Mouse (Mus musculus) heart, postnatal 0 days (tissue): ENCODE data around the gene Syde1. TPM values are rescaled to one million over a fixed set of nuclear protein-coding genes. Genes with fewer than 3 reads are reported as not detected.

Experiments used
- ATAC-seq: fragments of 200-750 bp; cut with Nextera tagmentation; 2 replicates; pipeline ENCODE4 v1.8.0; 2017; ENCODE audit warnings: low read depth, moderate number of reproducible peaks, moderate library complexity; ENCODE audit not compliant: insufficient read depth
- DNase-seq: peaks from one replicate; pipeline ENCODE4 v3.0.0-alpha.2; 2016; ENCODE audit warnings: low spot score
- H3K27ac ChIP-seq: fragments of 300-500 bp; sonication (generic); 2 replicates; pipeline ENCODE4 v1.5.1; 2014; ENCODE audit warnings: low read depth, mild to moderate bottlenecking
- H3K27me3 ChIP-seq: fragments of 300-500 bp; sonication (generic); 2 replicates; pipeline ENCODE4 v1.6.1; 2014; ENCODE audit warnings: low read length, mixed read lengths; ENCODE audit not compliant: control insufficient read depth, insufficient read depth
- H3K36me3 ChIP-seq: fragments of 300-500 bp; sonication (generic); replicated peaks from 2 replicates; pipeline ENCODE4 v1.6.1; 2014; ENCODE audit warnings: low read length, mixed read lengths; ENCODE audit not compliant: control insufficient read depth, insufficient read depth
- H3K4me1 ChIP-seq: fragments of 300-500 bp; sonication (generic); 2 replicates; pipeline ENCODE4 v1.6.1; 2014; ENCODE audit warnings: antibody characterized with exemption; ENCODE audit not compliant: control insufficient read depth, insufficient read depth
- H3K4me2 ChIP-seq: fragments of 300-500 bp; sonication (generic); 2 replicates; pipeline ENCODE4 v1.6.1; 2014; ENCODE audit warnings: low read depth, mild to moderate bottlenecking, low read length, moderate library complexity
- H3K4me3 ChIP-seq: fragments of 300-500 bp; sonication (generic); 2 replicates; pipeline ENCODE4 v1.5.1; 2014; ENCODE audit warnings: low read depth, low read length
- H3K9ac ChIP-seq: fragments of 300-500 bp; sonication (generic); replicated peaks from 2 replicates; pipeline ENCODE4 v1.6.1; 2014; ENCODE audit warnings: low read depth, low read length, mixed read lengths
- H3K9me3 ChIP-seq: fragments of 300-500 bp; sonication (generic); replicated peaks from 2 replicates; pipeline ENCODE4 v1.6.1; 2016; ENCODE audit warnings: low read length; ENCODE audit not compliant: control insufficient read depth
- CTCF ChIP-seq: IDR thresholded peaks from 2 replicates; pipeline ENCODE4 v1.5.1; 2016; ENCODE audit warnings: antibody characterized with exemption, control low read depth, low read depth
- EP300 ChIP-seq: IDR thresholded peaks from 2 replicates; pipeline ENCODE4 v1.6.1; 2016; ENCODE audit warnings: antibody characterized with exemption, low read depth
- WGBS: fragments of 180-500 bp; shearing (Covaris S2); extraction: QIAGEN DNeasy Blood & Tissue Kit; methylation state at CpG from one replicate; pipeline ENCODE4 v1.1.7; 2014; 5-methylcytosine and 5-hydroxymethylcytosine counted together
- polyA plus RNA-seq: library from polyadenylated mRNA; unstranded; fragments of >200 nt; fragmentation: Nextera tagmentation; extraction: Ambion mirVana; gene quantifications from 2 replicates; pipeline ENCODE4 v1.2.1, GENCODE M21; 2015
- total RNA-seq: library from RNA; depleted of rRNA; stranded (reverse); fragments of >200 nt; gene quantifications from 2 replicates; pipeline ENCODE4 v1.2.3, GENCODE M21; 2014; ENCODE audit warnings: low replicate concordance

Gene Syde1
- total and polyA plus RNA-seq, 2 experiments from 2014 or later: 7.5 to 27.9 TPM

DNA sequence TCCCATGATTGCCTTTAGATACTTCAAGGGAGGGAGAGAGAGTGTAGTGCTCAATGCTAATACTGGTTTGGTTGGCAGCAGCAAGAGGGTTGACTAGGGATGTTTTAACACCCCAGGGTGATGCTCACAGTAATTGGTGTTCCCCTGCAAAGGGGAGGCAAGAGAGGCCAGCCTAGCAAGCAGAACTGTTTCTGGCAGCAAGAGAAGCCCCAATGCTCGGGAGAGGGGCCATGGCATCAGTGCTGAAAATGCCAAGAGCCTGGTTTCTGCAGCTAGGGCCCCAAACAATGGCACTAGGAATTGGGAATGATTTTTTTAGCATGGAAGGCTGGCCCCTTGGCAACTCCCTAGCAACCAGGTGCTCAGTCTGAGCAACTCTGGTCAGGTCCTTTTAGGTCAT is 6.8 kb downstream of the Syde1 start:
- no peak overlapping the region for H3K4me2 ChIP-seq
- TF ChIP-seq CTCF (no peak), EP300 (no peak)
- no peaks in the 10 kb centered on the region for H3K9me3 ChIP-seq
- H3K27ac ChIP-seq: no peak overlapping the region
- peaks cover 97% of the 10 kb centered on the region for H3K36me3 ChIP-seq
- no peak for DNase-seq
- no peak for ATAC-seq
- 0 out of 2 replicates have a peak, but pooled peaks cover 3% of the 10 kb centered on the region for H3K4me1 ChIP-seq
- no peak overlapping the region for H3K4me3 ChIP-seq
- H3K27me3 ChIP-seq: no peaks in the 10 kb centered on the region
- no peak overlapping the region for H3K9ac ChIP-seq
- 73% methylated on average over 1 of the region's 1 CpGs for WGBS

DNA sequence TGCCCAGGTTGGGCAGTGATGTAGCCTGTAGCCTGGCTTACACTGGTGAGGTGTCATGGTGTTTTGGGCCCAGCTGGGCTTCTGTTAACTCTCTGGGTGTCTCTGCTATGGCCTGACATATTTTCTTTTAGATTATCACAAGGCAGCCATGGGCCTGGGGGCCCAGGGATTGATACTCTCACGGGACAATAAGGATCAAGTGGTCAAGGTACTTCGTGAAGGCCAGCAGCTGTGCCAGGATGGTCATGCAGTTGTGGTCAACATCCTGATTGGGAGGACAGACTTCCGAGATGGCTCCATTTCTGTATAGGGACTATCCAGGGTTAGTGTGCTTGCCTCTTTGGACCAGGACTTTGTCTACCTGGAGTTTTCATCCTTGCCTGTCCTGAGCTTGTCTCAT is 7.8 kb downstream of the Syde1 start:
- TF ChIP-seq EP300 (no peak), CTCF (no peak)
- no peak overlapping the region for H3K27ac ChIP-seq
- H3K4me1 ChIP-seq: no peaks in the 10 kb centered on the region
- ATAC-seq: no peak
- H3K9ac ChIP-seq: no peak overlapping the region
- H3K36me3 ChIP-seq: peaks cover 97% of the 10 kb centered on the region
- no peaks in the 10 kb centered on the region for H3K27me3 ChIP-seq
- H3K4me2 ChIP-seq: no peak overlapping the region
- WGBS: 52% methylated on average over 3 of the region's 3 CpGs
- no peak overlapping the region for H3K4me3 ChIP-seq
- no peak for DNase-seq
- no peaks in the 10 kb centered on the region for H3K9me3 ChIP-seq

DNA sequence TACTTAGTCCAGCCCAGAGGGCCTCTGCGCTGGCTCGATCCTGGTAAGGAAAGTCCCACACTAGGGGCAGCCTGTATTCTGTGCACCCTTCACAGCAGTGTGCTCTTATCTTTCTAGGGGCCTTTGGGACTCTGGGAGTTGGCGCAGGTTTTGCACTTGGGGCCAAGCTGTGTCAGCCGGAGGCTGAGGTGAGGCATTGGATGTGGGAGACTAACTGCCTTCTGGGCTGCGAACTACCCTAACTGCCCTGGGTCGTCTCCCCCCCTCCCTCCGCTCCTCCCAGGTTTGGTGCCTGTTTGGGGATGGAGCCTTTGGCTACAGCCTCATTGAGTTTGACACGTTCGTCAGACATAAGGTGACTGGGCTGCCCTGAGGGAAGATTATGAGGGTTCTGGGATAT is 8.4 kb downstream of the Syde1 start:
- 0 out of 2 replicates have a peak overlapping the region, but pooled peaks have one; percentile 9 for H3K9ac ChIP-seq
- no peaks in the 10 kb centered on the region for H3K9me3 ChIP-seq
- ATAC-seq (no peak), DNase-seq (no peak)
- no peak overlapping the region for H3K4me2 ChIP-seq
- H3K27ac ChIP-seq: no peak overlapping the region
- 56% methylated on average over 9 of the region's 9 CpGs for WGBS
- H3K4me3 ChIP-seq: no peak overlapping the region
- peaks cover 97% of the 10 kb centered on the region for H3K36me3 ChIP-seq
- H3K4me1 ChIP-seq: no peaks in the 10 kb centered on the region
- no peak for TF ChIP-seq CTCF
- no peak for TF ChIP-seq EP300
- H3K27me3 ChIP-seq: no peaks in the 10 kb centered on the region

DNA sequence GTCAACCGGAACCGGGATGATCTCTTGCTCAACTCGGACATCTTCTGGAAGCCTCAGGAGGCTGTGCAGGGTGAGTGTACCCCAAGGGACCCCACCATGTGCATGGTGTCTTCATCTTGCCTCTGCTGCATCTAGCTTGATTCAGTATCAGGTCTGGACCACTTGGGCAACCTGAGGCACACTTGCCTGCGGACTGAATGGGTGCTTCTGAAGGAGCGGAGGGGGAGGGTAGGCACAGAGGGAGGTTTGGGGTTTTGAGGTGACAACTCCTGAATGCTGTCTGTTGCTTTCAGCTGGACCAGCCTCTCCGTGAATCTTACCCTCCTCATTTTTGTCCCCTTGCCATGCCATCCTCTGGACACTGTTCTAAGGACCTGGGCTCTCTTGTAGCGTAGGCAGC is 10.6 kb downstream of the Syde1 start:
- H3K36me3 ChIP-seq: peaks cover 96% of the 10 kb centered on the region
- H3K9ac ChIP-seq: no peak overlapping the region
- 91% methylated on average over 7 of the region's 7 CpGs for WGBS
- no peak overlapping the region for H3K27ac ChIP-seq
- H3K9me3 ChIP-seq: no peaks in the 10 kb centered on the region
- no peaks in the 10 kb centered on the region for H3K27me3 ChIP-seq
- ATAC-seq (no peak), DNase-seq (no peak)
- H3K4me2 ChIP-seq: no peak overlapping the region
- no peak overlapping the region for H3K4me3 ChIP-seq
- TF ChIP-seq EP300 (no peak), CTCF (no peak)
- peaks cover 1% of the 10 kb centered on the region; the same call in 1 of the 2 replicates for H3K4me1 ChIP-seq

DNA sequence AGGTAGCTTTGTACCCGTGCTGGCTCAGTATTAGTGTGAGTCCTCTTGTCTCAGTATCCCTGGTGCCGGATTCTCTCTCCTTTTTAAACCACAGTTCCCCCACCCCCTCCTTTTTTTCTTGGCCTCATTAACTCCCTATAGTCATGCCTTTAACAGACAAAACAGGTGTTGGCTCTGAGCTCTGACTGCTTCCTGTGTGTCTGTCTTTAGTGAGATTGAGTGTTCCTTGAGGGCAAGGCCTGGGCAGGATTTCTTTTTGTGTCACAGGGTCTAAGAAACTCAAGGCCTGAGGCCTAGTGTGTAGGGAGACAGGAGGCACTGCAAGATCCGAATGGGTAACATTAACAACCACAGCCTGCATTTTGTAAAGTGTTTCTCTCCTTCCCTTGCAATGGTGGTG is 13.6 kb downstream of the Syde1 start:
- Histone ChIP-seq H3K4me3 (no peak overlapping the region; the same call in 1 of the 2 replicates), H3K4me1 (peaks cover 9% of the 10 kb centered on the region), H3K27me3 (no peaks in the 10 kb centered on the region), H3K4me2 (peak overlapping the region; percentile 10; the same call in 1 of the 2 replicates), H3K36me3 (peaks cover 67% of the 10 kb centered on the region), H3K9ac (peak overlapping the region; percentile 25; the same call in 1 of the 2 replicates), H3K9me3 (no peaks in the 10 kb centered on the region), H3K27ac (no peak overlapping the region)
- no peak for TF ChIP-seq EP300
- no peak for TF ChIP-seq CTCF
- 77% methylated on average over 3 of the region's 3 CpGs for WGBS
- DNase-seq: no peak
- no peak for ATAC-seq

DNA sequence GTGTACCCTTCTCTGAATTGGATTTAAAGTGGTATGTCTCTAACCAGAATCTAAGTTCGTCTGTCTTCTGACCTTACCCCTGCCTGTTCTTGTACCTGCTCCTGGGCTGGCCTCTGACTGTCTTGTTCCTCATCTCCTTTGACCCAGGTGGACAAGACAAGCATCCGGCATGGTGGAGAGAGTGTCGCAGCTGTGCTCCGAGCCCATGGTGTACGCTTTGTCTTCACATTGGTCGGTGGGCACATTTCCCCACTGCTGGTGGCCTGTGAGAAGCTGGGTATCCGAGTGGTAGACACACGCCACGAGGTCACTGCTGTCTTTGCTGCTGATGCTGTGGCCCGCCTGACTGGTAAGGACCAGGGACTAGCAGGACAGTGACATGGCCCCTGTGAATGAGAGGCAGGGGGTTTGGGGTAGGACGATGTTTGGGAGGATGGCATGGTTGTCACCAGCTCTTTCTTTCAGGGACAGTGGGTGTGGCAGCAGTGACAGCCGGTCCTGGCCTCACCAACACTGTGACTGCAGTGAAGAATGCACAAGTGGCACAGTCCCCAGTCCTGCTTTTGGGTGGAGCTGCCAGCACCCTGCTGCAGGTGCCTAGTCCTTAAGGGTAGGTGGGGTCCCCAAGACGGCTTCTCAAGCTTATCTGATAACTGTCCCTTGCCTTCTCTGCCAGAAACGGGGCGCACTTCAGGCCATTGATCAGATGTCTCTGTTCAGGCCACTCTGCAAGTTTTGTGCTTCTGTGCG is 15.2 kb downstream of the Syde1 start:
- TF ChIP-seq CTCF (no peak), EP300 (no peak)
- Histone ChIP-seq H3K36me3 (peaks cover 51% of the 10 kb centered on the region), H3K9me3 (no peaks in the 10 kb centered on the region), H3K4me1 (peaks cover 9% of the 10 kb centered on the region), H3K9ac (no peak overlapping the region), H3K27me3 (no peaks in the 10 kb centered on the region), H3K4me2 (peak overlapping the region; percentile 10; the same call in 1 of the 2 replicates), H3K4me3 (no peak overlapping the region), H3K27ac (peak overlapping the region; percentile 98; the same call in 1 of the 2 replicates)
- DNase-seq (no peak), ATAC-seq (no peak)
- 90% methylated on average over 16 of the region's 16 CpGs for WGBS
